15 mouse cellular contexts compared by ENCODE assay signal in the genomic region with DNA sequence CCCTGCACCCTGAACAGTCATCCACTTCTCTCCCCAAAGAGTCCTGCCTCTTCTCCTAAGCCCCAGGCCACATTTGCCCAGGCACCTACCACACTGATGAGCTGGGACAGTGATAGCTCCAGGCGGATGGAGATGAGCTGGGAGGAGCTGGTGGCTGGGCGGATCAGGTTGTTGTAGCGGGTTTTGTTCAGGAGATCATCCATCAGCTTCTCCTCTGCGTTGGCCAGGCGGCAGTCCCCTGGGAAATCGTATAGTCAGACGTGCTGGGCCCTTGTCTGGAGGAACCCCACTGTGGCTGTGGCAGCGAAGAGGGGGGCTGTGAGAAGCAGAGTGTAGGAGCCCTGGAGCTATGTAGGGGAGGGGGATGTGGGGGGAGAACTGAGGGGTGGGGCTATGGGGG. TPM values are rescaled to one million over a fixed set of nuclear protein-coding genes. Genes with fewer than 3 reads are reported as not detected.
DNase-seq lines count a peak whose midpoint lies in the region; ATAC-seq lines count a peak whose summit lies in the region.
"Had no signal": no experiment of that assay in that cellular context is flagged by ENCODE, and none has a peak within 500 bp of the region (broad histone marks: within the 10 kb centered on the region; RNA-seq: fewer than 3 reads in every experiment).

No protein-coding gene starts in this region.

- H3K9ac ChIP-seq in hindbrain, embryonic 12.5 days = no peak overlapping the region
- H3K9ac ChIP-seq in hindbrain, embryonic 14.5 days = no peak overlapping the region
- no peak overlapping the region for H3K9ac ChIP-seq in neural tube, embryonic 13.5 days
- H3K9ac ChIP-seq: liver, embryonic 14.5 days had no signal

- no peak overlapping the region for H3K27ac ChIP-seq in hindbrain, embryonic 12.5 days
- no peak overlapping the region for H3K27ac ChIP-seq in hindbrain, embryonic 14.5 days
- H3K27ac ChIP-seq in neural tube, embryonic 13.5 days (replicated peaks) = no peak overlapping the region
- H3K27ac ChIP-seq: liver, embryonic 14.5 days had no signal

- H3K4me2 ChIP-seq in hindbrain, embryonic 12.5 days (replicated peaks) = peak overlapping the region; percentile 21
- H3K4me2 ChIP-seq in hindbrain, embryonic 14.5 days (replicated peaks) = no peak overlapping the region
- peak overlapping the region; percentile 21 for H3K4me2 ChIP-seq in neural tube, embryonic 13.5 days

- H3K27me3 ChIP-seq in hindbrain, embryonic 12.5 days = peaks cover 5% of the 10 kb centered on the region
- H3K27me3 ChIP-seq in hindbrain, embryonic 14.5 days (ENCODE audit: control insufficient read depth, insufficient read depth, low read length) = no peaks in the 10 kb centered on the region; the same call in 1 of the 2 replicates
- H3K27me3 ChIP-seq in neural tube, embryonic 13.5 days = peaks cover 3% of the 10 kb centered on the region; the same call in 1 of the 2 replicates

- H3K4me1 ChIP-seq in hindbrain, embryonic 12.5 days = peaks cover 22% of the 10 kb centered on the region
- peaks cover 13% of the 10 kb centered on the region for H3K4me1 ChIP-seq in hindbrain, embryonic 14.5 days (replicated peaks; ENCODE audit: control insufficient read depth, insufficient read depth, low read length)
- H3K4me1 ChIP-seq in neural tube, embryonic 13.5 days (replicated peaks) = peaks cover 40% of the 10 kb centered on the region

- H3K4me3 ChIP-seq in hindbrain, embryonic 12.5 days = no peak overlapping the region
- no peak overlapping the region for H3K4me3 ChIP-seq in hindbrain, embryonic 14.5 days (replicated peaks; ENCODE audit: low read length)
- H3K4me3 ChIP-seq in neural tube, embryonic 13.5 days = no peak overlapping the region

- WGBS in hindbrain, embryonic 12.5 days = 7% methylated on average over 8 of the region's 8 CpGs
- WGBS in hindbrain, embryonic 14.5 days = 6% methylated on average over 8 of the region's 8 CpGs
- WGBS in neural tube, embryonic 13.5 days = 5% methylated on average over 8 of the region's 8 CpGs

- peak; percentile 54 for ATAC-seq in hindbrain, embryonic 12.5 days (ENCODE audit: low FRiP score)
- ATAC-seq in hindbrain, embryonic 14.5 days (ENCODE audit: low FRiP score) = no peak
- 0 out of 2 replicates have a peak, but pooled peaks have one; percentile 44 for ATAC-seq in neural tube, embryonic 13.5 days (ENCODE audit: low read depth)
- ATAC-seq: CD4-positive, CD25-positive, alpha-beta regulatory T cell, adult 4 months had no signal

- no peak for DNase-seq in hindbrain, embryonic 14.5 days (ENCODE audit: low spot score)
- DNase-seq in ES-CJ7 (ENCODE audit: low read depth, low spot score) = peak; percentile 65
- DNase-seq in embryo, embryonic 11 days = peak; percentile 57
- no peak for DNase-seq in right cerebral cortex, postnatal 25 days
- DNase-seq in right cerebral cortex, postnatal 4 days = no peak
- DNase-seq: adrenal gland, postnatal 14 days; cerebellum, postnatal 14 days; heart, postnatal 36 days; kidney, adult 9 months; lung, postnatal 4 days; right cerebral cortex, postnatal 14 days had no signal

- H3K36me3 ChIP-seq in hindbrain, embryonic 12.5 days = no peaks in the 10 kb centered on the region
- no peaks in the 10 kb centered on the region for H3K36me3 ChIP-seq in hindbrain, embryonic 14.5 days (replicated peaks; ENCODE audit: control insufficient read depth, insufficient read depth)
- H3K36me3 ChIP-seq in neural tube, embryonic 13.5 days = no peaks in the 10 kb centered on the region

- no peaks in the 10 kb centered on the region for H3K9me3 ChIP-seq in hindbrain, embryonic 12.5 days (replicated peaks)
- no peaks in the 10 kb centered on the region for H3K9me3 ChIP-seq in hindbrain, embryonic 14.5 days (ENCODE audit: control insufficient read depth, low read length)
- no peaks in the 10 kb centered on the region for H3K9me3 ChIP-seq in neural tube, embryonic 13.5 days

RNA-seq across cellular contexts. Expression of gene Chrnb4, which starts 4.9 kb away (rescaled TPM):
- 1.5 and 2.0 TPM in 2 replicates for polyA plus RNA-seq in hindbrain, embryonic 12.5 days (2016; fragmentation: Nextera tagmentation; extraction: Ambion mirVana)
- polyA plus RNA-seq in hindbrain, embryonic 14.5 days (2014; fragmentation: Nextera tagmentation; extraction: Ambion mirVana) = 1.4 and 1.5 TPM in 2 replicates
- polyA plus RNA-seq in neural tube, embryonic 13.5 days (2015; fragmentation: Nextera tagmentation; extraction: Ambion mirVana) = 1.6 and 1.8 TPM in 2 replicates
- polyA plus RNA-seq: CD4-positive, CD25-positive, alpha-beta regulatory T cell, adult 4 months; liver, embryonic 14.5 days had no signal

RNA-seq across cellular contexts. Expression of gene Chrna3, which starts 17.3 kb away (rescaled TPM):
- polyA plus RNA-seq in hindbrain, embryonic 12.5 days (2016; fragmentation: Nextera tagmentation; extraction: Ambion mirVana) = 15.0 and 17.1 TPM in 2 replicates
- 21.2 and 23.4 TPM in 2 replicates for polyA plus RNA-seq in hindbrain, embryonic 14.5 days (2014; fragmentation: Nextera tagmentation; extraction: Ambion mirVana)
- polyA plus RNA-seq in neural tube, embryonic 13.5 days (2015; fragmentation: Nextera tagmentation; extraction: Ambion mirVana) = 25.5 and 27.1 TPM in 2 replicates
- polyA plus RNA-seq: CD4-positive, CD25-positive, alpha-beta regulatory T cell, adult 4 months; liver, embryonic 14.5 days had no signal

Comparison
In these comparisons a context has a peak if more than half of its experiments do, and no peak if none do; other contexts are left out.
1. DNase-seq: peak in ES-CJ7 (single experiment) and embryo, embryonic 11 days (single experiment); none in hindbrain, embryonic 14.5 days (single experiment), right cerebral cortex, postnatal 25 days (single experiment) and right cerebral cortex, postnatal 4 days (single experiment).